Mouse (Mus musculus) cortical plate, adult 2 months (tissue): Measurements from ENCODE around the gene Gm20509. TPM values are rescaled to one million over a fixed set of nuclear protein-coding genes. Genes with fewer than 3 reads are reported as not detected.

ENCODE experiments used
- H3K27ac ChIP-seq: fragments of 200-500 bp; 2 replicates; pipeline ENCODE4 v1.5.1; 2012; ENCODE audit warnings: low read length, control low read depth, inconsistent platforms; ENCODE audit not compliant: insufficient read depth
- H3K4me1 ChIP-seq: fragments of 200-500 bp; 2 replicates; pipeline ENCODE4 v1.6.1; 2011; ENCODE audit warnings: low read length; ENCODE audit not compliant: control insufficient read depth, insufficient read depth
- H3K4me3 ChIP-seq: fragments of 200-500 bp; 2 replicates; pipeline ENCODE4 v1.5.1; 2011; ENCODE audit warnings: mild to moderate bottlenecking, low read length, control low read depth; ENCODE audit not compliant: insufficient read depth
- CTCF ChIP-seq: fragments of 200-500 bp; IDR thresholded peaks from 2 replicates; pipeline ENCODE4 v1.5.1; 2011; ENCODE audit warnings: mild to moderate bottlenecking, control low read depth, low read length; ENCODE audit not compliant: insufficient read depth; ENCODE audit errors: extremely low read depth
- POLR2A ChIP-seq: fragments of 200-500 bp; IDR thresholded peaks from 2 replicates; pipeline ENCODE4 v1.6.1; 2011; ENCODE audit warnings: mild to moderate bottlenecking, low read length, control low read depth; ENCODE audit not compliant: insufficient read depth; ENCODE audit errors: extremely low read depth
- polyA plus RNA-seq: library from polyadenylated mRNA; depleted of rRNA; stranded (reverse); fragments of >200 nt; gene quantifications from 2 replicates; pipeline ENCODE4 v1.2.3, GENCODE M21; 2012

Gene Gm20509
- polyA plus RNA-seq, 1 experiment = not detected

GRCm38 (mm10) chr9:73079801-73080325 is 22.4 kb upstream of the Gm20509 start:
- H3K4me3 ChIP-seq = no peak overlapping the region
- no peak overlapping the region for H3K27ac ChIP-seq
- no peaks in the 10 kb centered on the region for H3K4me1 ChIP-seq
- TF ChIP-seq POLR2A = no peak
- no peak for TF ChIP-seq CTCF

- TF ChIP-seq POLR2A (no peak), CTCF (no peak)
- Histone ChIP-seq H3K4me1 (no peaks in the 10 kb centered on the region), H3K27ac (no peak overlapping the region)
These were observed 19.8 kb upstream of the Gm20509 start for GRCm38 (mm10) chr9:73082291-73083000.

GRCm38 (mm10) chr9:73083956-73084355 is 18.3 kb upstream of the Gm20509 start:
- TF ChIP-seq POLR2A (no peak), CTCF (no peak)
- no peak overlapping the region for H3K27ac ChIP-seq
- H3K4me3 ChIP-seq = no peak overlapping the region
- no peaks in the 10 kb centered on the region; the same call in 1 of the 2 replicates for H3K4me1 ChIP-seq

More at GRCm38 (mm10) chr9:73082291-73083000, 19.8 kb upstream of the Gm20509 start:
- no peak overlapping the region for H3K4me3 ChIP-seq

GRCm38 (mm10) chr9:73085845-73086244 is 16.4 kb upstream of the Gm20509 start:
- Histone ChIP-seq H3K4me3 (no peak overlapping the region), H3K27ac (no peak overlapping the region), H3K4me1 (no peaks in the 10 kb centered on the region; the same call in 1 of the 2 replicates)
- TF ChIP-seq CTCF = no peak
- TF ChIP-seq POLR2A = no peak

GRCm38 (mm10) chr9:73087121-73087520 is 15.1 kb upstream of the Gm20509 start:
- TF ChIP-seq CTCF = no peak
- no peak for TF ChIP-seq POLR2A

GRCm38 (mm10) chr9:73087581-73087980 is 14.7 kb upstream of the Gm20509 start:
- H3K4me3 ChIP-seq = no peak overlapping the region
- H3K27ac ChIP-seq = no peak overlapping the region
- H3K4me1 ChIP-seq = no peaks in the 10 kb centered on the region; the same call in 1 of the 2 replicates
- TF ChIP-seq POLR2A (no peak), CTCF (no peak)

More at GRCm38 (mm10) chr9:73087121-73087520, 15.1 kb upstream of the Gm20509 start:
- no peak overlapping the region for H3K4me3 ChIP-seq
- no peaks in the 10 kb centered on the region; the same call in 1 of the 2 replicates for H3K4me1 ChIP-seq
- H3K27ac ChIP-seq = no peak overlapping the region

DNA sequence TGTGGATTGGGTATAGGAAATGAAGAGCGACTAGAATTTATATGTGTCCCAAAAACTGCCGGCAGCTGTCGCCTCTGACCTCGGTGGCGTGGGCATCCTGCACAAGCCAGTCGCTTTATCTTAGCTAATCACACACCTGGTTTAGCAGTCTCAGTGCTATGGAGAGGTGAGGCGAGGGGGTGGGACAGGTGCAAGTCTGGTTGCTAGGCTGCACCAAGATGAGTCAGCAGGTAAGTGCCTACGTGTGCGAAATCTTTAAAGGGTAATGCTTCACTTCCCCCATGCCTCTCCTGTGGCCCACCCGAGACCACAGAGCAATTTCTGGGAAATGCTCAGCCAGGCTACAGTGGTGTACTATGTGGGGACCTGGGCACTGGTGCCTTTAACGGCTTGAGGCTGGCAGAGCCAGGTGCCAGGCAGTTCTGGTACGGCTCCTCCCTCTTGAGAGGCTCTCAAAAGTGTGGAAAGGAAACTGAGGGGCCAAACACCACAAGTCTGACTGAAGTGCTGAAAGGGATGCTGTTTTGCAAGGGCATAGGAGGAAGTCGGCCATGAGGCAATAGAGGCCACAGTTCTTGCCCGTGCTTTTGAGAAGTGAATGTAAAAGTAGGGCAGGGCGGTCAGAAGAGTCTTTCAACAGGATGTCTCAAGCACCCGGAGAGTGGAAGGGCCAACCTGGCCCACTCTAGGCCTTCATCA is 12.9 kb upstream of the Gm20509 start:
- TF ChIP-seq CTCF (no peak), POLR2A (no peak)
- 0 out of 2 replicates have a peak overlapping the region, but pooled peaks have one; percentile 43 for H3K27ac ChIP-seq
- H3K4me1 ChIP-seq = no peaks in the 10 kb centered on the region; the same call in 1 of the 2 replicates
- H3K4me3 ChIP-seq = no peak overlapping the region

DNA sequence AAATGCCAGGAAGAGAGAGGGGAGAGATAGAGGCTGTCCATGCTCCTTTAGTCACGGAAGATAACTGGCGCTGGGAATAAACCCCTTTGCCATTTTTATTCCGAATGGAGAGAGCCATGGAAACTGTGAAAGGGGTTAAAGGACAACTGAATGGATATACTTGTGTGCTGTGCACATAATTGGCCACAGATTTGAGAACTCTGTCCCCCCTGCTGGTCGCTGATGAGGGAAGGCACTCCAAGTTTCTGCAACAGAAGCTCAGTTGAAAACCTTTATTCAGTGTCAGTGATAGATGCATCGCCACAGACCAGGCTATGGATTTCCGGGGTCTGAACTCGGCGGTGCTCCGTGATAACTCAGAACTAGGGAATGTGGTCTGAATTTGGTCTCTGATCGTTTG is 12.1 kb upstream of the Gm20509 start:
- no peaks in the 10 kb centered on the region; the same call in 1 of the 2 replicates for H3K4me1 ChIP-seq
- H3K4me3 ChIP-seq = no peak overlapping the region
- TF ChIP-seq POLR2A (no peak), CTCF (no peak)
- H3K27ac ChIP-seq = no peak overlapping the region

- Histone ChIP-seq H3K27ac (no peak overlapping the region), H3K4me1 (no peaks in the 10 kb centered on the region; the same call in 1 of the 2 replicates), H3K4me3 (no peak overlapping the region)
- TF ChIP-seq CTCF = peak; percentile 74
- TF ChIP-seq POLR2A = no peak
These were observed 10.5 kb upstream of the Gm20509 start for GRCm38 (mm10) chr9:73091747-73092146.
